Mouse (Mus musculus) limb, embryonic 11.5 days (tissue): ENCODE data around the gene Krtap12-1. TPM values are rescaled to one million over a fixed set of nuclear protein-coding genes. Genes with fewer than 3 reads are reported as not detected.
"Not testable (repeated sequence)": the region's sequence is repeated elsewhere in the genome, so short reads cannot be mapped to it uniquely, and the experiment has no call there.

ENCODE experiments used
- ATAC-seq: fragments of 200-750 bp; cut with Nextera tagmentation; 2 replicates; pipeline ENCODE4 v1.8.0; 2017; ENCODE audit warnings: low read depth; ENCODE audit not compliant: insufficient number of reproducible peaks, low FRiP score, low TSS enrichment
- DNase-seq: peaks from one replicate; pipeline ENCODE4 v3.0.0-alpha.2; 2015; ENCODE audit warnings: low spot score
- H3K27ac ChIP-seq: fragments of 300-500 bp; sonication (generic); replicated peaks from 2 replicates; pipeline ENCODE4 v1.5.1; 2014; ENCODE audit warnings: low read depth, mild to moderate bottlenecking, low read length
- H3K27me3 ChIP-seq: fragments of 300-500 bp; sonication (generic); 2 replicates; pipeline ENCODE4 v1.6.1; 2014; ENCODE audit warnings: mild to moderate bottlenecking, low read length, mixed read lengths; ENCODE audit not compliant: control insufficient read depth, insufficient read depth
- H3K36me3 ChIP-seq: fragments of 300-500 bp; sonication (generic); 2 replicates; pipeline ENCODE4 v1.6.1; 2014; ENCODE audit warnings: mild to moderate bottlenecking, low read length, moderate library complexity, mixed read lengths; ENCODE audit not compliant: control insufficient read depth, insufficient read depth
- H3K4me1 ChIP-seq: fragments of 300-500 bp; sonication (generic); 2 replicates; pipeline ENCODE4 v1.6.1; 2014; ENCODE audit warnings: low read length, mixed read lengths; ENCODE audit not compliant: control insufficient read depth, insufficient read depth
- H3K4me2 ChIP-seq: fragments of 300-500 bp; sonication (generic); 2 replicates; pipeline ENCODE4 v1.6.1; 2014; ENCODE audit warnings: low read depth, mild to moderate bottlenecking, moderate library complexity; ENCODE audit not compliant: severe bottlenecking
- H3K4me3 ChIP-seq: fragments of 300-500 bp; sonication (generic); 2 replicates; pipeline ENCODE4 v1.5.1; 2014; ENCODE audit warnings: low read depth, low read length
- H3K9ac ChIP-seq: fragments of 300-500 bp; sonication (generic); 2 replicates; pipeline ENCODE4 v1.6.1; 2014; ENCODE audit warnings: mild to moderate bottlenecking, low read length
- H3K9me3 ChIP-seq: fragments of 300-500 bp; sonication (generic); 2 replicates; pipeline ENCODE4 v1.6.1; 2016; ENCODE audit warnings: low read length; ENCODE audit not compliant: control insufficient read depth
- WGBS: fragments of 180-500 bp; shearing (Covaris S2); extraction: QIAGEN DNeasy Blood & Tissue Kit; methylation state at CpG from one replicate; pipeline ENCODE4 v1.1.7; 2014; 5-methylcytosine and 5-hydroxymethylcytosine counted together
- polyA plus RNA-seq: library from polyadenylated mRNA; unstranded; fragments of >200 nt; fragmentation: Nextera tagmentation; extraction: Ambion mirVana; gene quantifications from 2 replicates; pipeline ENCODE4 v1.2.1, GENCODE M21; 2014

Gene Krtap12-1
- polyA plus RNA-seq, 1 experiment from 2014 or later, result not detected

- not testable (repeated sequence) for H3K27ac ChIP-seq, DNase-seq, H3K4me3 ChIP-seq, H3K4me1 ChIP-seq, H3K4me2 ChIP-seq, H3K9me3 ChIP-seq, H3K36me3 ChIP-seq, ATAC-seq, H3K27me3 ChIP-seq, H3K9ac ChIP-seq
- 68% methylated on average over 3 of the region's 3 CpGs for WGBS
Observed at GRCm38 (mm10) chr10:77752312-77752711, 31.9 kb downstream of the Krtap12-1 start.

- DNase-seq (no peak), ATAC-seq (no peak)
- Histone ChIP-seq H3K36me3 (no peaks in the 10 kb centered on the region), H3K27me3 (no peaks in the 10 kb centered on the region), H3K9me3 (no peaks in the 10 kb centered on the region), H3K4me3 (no peak overlapping the region), H3K27ac (no peak overlapping the region), H3K9ac (no peak overlapping the region), H3K4me1 (no peaks in the 10 kb centered on the region), H3K4me2 (no peak overlapping the region)
Observed at GRCm38 (mm10) chr10:77753448-77753847, 33.0 kb downstream of the Krtap12-1 start.

- not testable (repeated sequence) for H3K27me3 ChIP-seq, ATAC-seq, H3K27ac ChIP-seq, DNase-seq, H3K9ac ChIP-seq, H3K4me1 ChIP-seq, H3K4me3 ChIP-seq, H3K4me2 ChIP-seq, H3K9me3 ChIP-seq, H3K36me3 ChIP-seq
- no CpG with 5 or more reads among the region's 1 CpGs for WGBS
Observed at GRCm38 (mm10) chr10:77759582-77759981, 39.2 kb downstream of the Krtap12-1 start, which contains the start of gene Gm3233. TSS of gene Gm3233 (minus strand) at chr10:77759682.

GRCm38 (mm10) chr10:77769727-77770126, 49.3 kb downstream of the Krtap12-1 start:
- WGBS, result 82% methylated on average over 1 of the region's 1 CpGs
- H3K36me3 ChIP-seq, result no peaks in the 10 kb centered on the region

More at GRCm38 (mm10) chr10:77769727-77770126, 49.3 kb downstream of the Krtap12-1 start:
- Histone ChIP-seq H3K9ac (no peak overlapping the region), H3K27me3 (no peaks in the 10 kb centered on the region), H3K9me3 (no peaks in the 10 kb centered on the region), H3K4me2 (no peak overlapping the region), H3K4me3 (no peak overlapping the region), H3K4me1 (no peaks in the 10 kb centered on the region), H3K27ac (no peak overlapping the region)
- no peak for DNase-seq
- no peak for ATAC-seq

Other genes starting within 250 kb of the Krtap12-1 start
- gene Fam207a, start 204.8 kb upstream of the Krtap12-1 start, polyA plus RNA-seq, result 43.4 and 43.8 TPM in 2 replicates
- gene Itgb2, start 190.3 kb upstream of the Krtap12-1 start, polyA plus RNA-seq, result 0.64 and 0.68 TPM in 2 replicates
- gene Pttg1ip, start 138.9 kb upstream of the Krtap12-1 start, polyA plus RNA-seq, result 75.5 and 84.6 TPM in 2 replicates
- 340 and 351 TPM in 2 replicates for gene Sumo3, start 114.5 kb upstream of the Krtap12-1 start, polyA plus RNA-seq
- 2.3 TPM in 1 of 2 replicates, not detected in the other for gene Gm49325, start 114.4 kb upstream of the Krtap12-1 start, polyA plus RNA-seq
- gene Ube2g2, start 98.3 kb upstream of the Krtap12-1 start, polyA plus RNA-seq, result 52.3 and 52.6 TPM in 2 replicates
- 0.45 and 0.84 TPM in 2 replicates for gene Tspear, start 34.0 kb upstream of the Krtap12-1 start, polyA plus RNA-seq
- not detected in 2 replicates for gene Gm19402, start 29.8 kb upstream of the Krtap12-1 start, polyA plus RNA-seq
- not detected in 2 replicates for gene Gm9508, start 23.4 kb upstream of the Krtap12-1 start, polyA plus RNA-seq
- gene Gm10272, start 14.0 kb upstream of the Krtap12-1 start, polyA plus RNA-seq, result not detected in 2 replicates
- gene Gm10024, start 9.1 kb upstream of the Krtap12-1 start, polyA plus RNA-seq, result not detected in 2 replicates
- not detected in 2 replicates for gene Gm10142, start 4.8 kb upstream of the Krtap12-1 start, polyA plus RNA-seq
- not detected in 2 replicates for gene Gm10100, start 5.9 kb downstream of the Krtap12-1 start, polyA plus RNA-seq
- not detected in 2 replicates for gene Gm18596, start 22.0 kb downstream of the Krtap12-1 start, polyA plus RNA-seq
- not detected in 2 replicates for gene Gm9736, start 30.8 kb downstream of the Krtap12-1 start, polyA plus RNA-seq
- not detected in 2 replicates for gene Gm3233, start 39.1 kb downstream of the Krtap12-1 start, polyA plus RNA-seq
- gene Gm3238, start 50.7 kb downstream of the Krtap12-1 start, polyA plus RNA-seq, result not detected in 2 replicates
- not detected in 2 replicates for gene Gm7138, start 56.3 kb downstream of the Krtap12-1 start, polyA plus RNA-seq
- not detected in 2 replicates for gene Gm3250, start 61.9 kb downstream of the Krtap12-1 start, polyA plus RNA-seq
- not detected in 2 replicates for gene Gm7137, start 67.6 kb downstream of the Krtap12-1 start, polyA plus RNA-seq
- gene Gm9639, start 74.5 kb downstream of the Krtap12-1 start, polyA plus RNA-seq, result not detected in 2 replicates
- not detected in 2 replicates for gene Gm19668, start 78.5 kb downstream of the Krtap12-1 start, polyA plus RNA-seq
- gene Gm9507, start 91.2 kb downstream of the Krtap12-1 start, polyA plus RNA-seq, result not detected in 2 replicates
- gene Gm2696, start 94.1 kb downstream of the Krtap12-1 start, polyA plus RNA-seq, result not detected in 2 replicates
- gene Krtap10-4, start 106.5 kb downstream of the Krtap12-1 start, polyA plus RNA-seq, result not detected in 2 replicates
- gene Krtap10-10, start 115.3 kb downstream of the Krtap12-1 start, polyA plus RNA-seq, result not detected in 2 replicates
- gene Gm36176, start 126.2 kb downstream of the Krtap12-1 start, polyA plus RNA-seq, result not detected in 2 replicates
- gene Gm10318, start 132.3 kb downstream of the Krtap12-1 start, polyA plus RNA-seq, result not detected in 2 replicates
- not detected in 2 replicates for gene Gm3285, start 141.4 kb downstream of the Krtap12-1 start, polyA plus RNA-seq
- 1.4 and 1.5 TPM in 2 replicates for gene Lrrc3, start 181.9 kb downstream of the Krtap12-1 start, polyA plus RNA-seq
- 0.10 and 0.27 TPM in 2 replicates for gene Trpm2, start 250.0 kb downstream of the Krtap12-1 start, polyA plus RNA-seq